Comparison of ENCODE assay signal across 14 mouse cellular contexts in the genomic region with DNA sequence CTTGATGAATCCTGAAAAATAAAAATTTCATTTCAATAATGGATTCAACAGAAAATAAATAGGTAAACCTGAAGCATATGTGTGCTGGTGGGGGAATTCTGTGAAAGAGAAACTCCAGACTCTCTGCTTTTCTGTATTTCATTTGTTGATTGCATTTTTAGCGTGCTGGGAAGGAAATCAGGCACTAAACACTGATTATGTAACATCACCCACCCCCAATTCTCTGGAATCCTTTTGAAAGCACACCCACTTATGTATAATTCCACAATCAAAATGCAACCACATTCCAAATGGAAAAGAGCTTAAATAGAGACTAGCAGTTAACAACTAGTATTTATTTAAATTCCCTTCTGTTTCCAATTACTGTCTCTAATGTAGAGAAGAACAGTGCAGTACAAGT.
"Had no signal": no experiment of that assay in that cellular context is flagged by ENCODE, and none has a peak within 500 bp of the region (broad histone marks: within the 10 kb centered on the region; RNA-seq: fewer than 3 reads in every experiment).

No protein-coding gene starts in this region.

- DNase-seq: kidney, adult 8-10 months; kidney, postnatal 25 days; lung, adult 2 months; lung, postnatal 4 days; midbrain, embryonic 14.5 days; right cerebral cortex, adult 18-20 months; right cerebral cortex, postnatal 25 days had no signal

- H3K36me3 ChIP-seq: liver, embryonic 15.5 days; midbrain, embryonic 10.5 days; neural tube, embryonic 15.5 days had no signal

- H3K9ac ChIP-seq: liver, embryonic 15.5 days; neural tube, embryonic 15.5 days had no signal

- ATAC-seq: intestine, postnatal 0 days had no signal

- H3K27ac ChIP-seq: left cerebral cortex, adult 2 months; liver, embryonic 15.5 days; midbrain, embryonic 10.5 days; neural tube, embryonic 15.5 days had no signal

- H3K4me2 ChIP-seq: liver, embryonic 11.5 days; liver, embryonic 15.5 days; neural tube, embryonic 15.5 days had no signal

- H3K9me3 ChIP-seq: liver, embryonic 15.5 days; midbrain, embryonic 10.5 days; neural tube, embryonic 15.5 days had no signal

- H3K4me3 ChIP-seq: left cerebral cortex, adult 2 months; liver, embryonic 15.5 days; midbrain, embryonic 10.5 days; myocyte; neural tube, embryonic 15.5 days had no signal

- H3K4me1 ChIP-seq: liver, embryonic 15.5 days; midbrain, embryonic 10.5 days; neural tube, embryonic 15.5 days had no signal

- H3K27me3 ChIP-seq: liver, embryonic 15.5 days; neural tube, embryonic 15.5 days had no signal
